Mouse (Mus musculus) gastrocnemius, postnatal 10 days (tissue): ENCODE measurements around the gene Arid3b. TPM values are rescaled to one million over a fixed set of nuclear protein-coding genes. Genes with fewer than 3 reads are reported as not detected.
A peak's percentile ranks its signal among the peaks of the same experiment; 100 is the strongest.

ENCODE experiments used
- DNase-seq: peaks from one replicate; pipeline ENCODE4 v3.0.0; 2021; ENCODE audit warnings: mixed read lengths
- total RNA-seq, 2 experiments: library from RNA; stranded (reverse); gene quantifications; 2 replicates each; pipeline ENCODE4 v1.2.3; 2021

The Arid3b gene
- total RNA-seq, 2 experiments from 2014 or later, result 1.6 to 3.3 TPM

DNA sequence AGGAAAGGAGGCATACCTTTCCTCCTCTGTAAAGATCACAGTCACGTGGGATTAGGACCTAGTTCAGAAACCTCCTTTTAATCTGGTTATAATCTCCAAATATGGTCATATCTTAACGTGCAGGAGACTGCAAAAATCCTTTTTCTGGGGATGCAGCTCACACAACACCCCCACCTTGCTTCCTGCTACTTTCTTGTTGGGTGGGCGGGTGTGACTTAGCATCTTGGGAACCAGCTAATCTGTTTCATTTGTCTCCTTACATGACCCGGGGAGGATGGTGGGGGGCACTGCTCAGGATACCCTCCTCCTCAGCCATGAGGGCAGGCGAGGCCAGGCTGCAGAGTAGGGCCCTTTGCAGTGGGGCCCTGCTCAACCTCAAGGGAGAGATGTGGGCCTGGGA, 61.6 kb downstream of the Arid3b start:
- no peak for DNase-seq

DNA sequence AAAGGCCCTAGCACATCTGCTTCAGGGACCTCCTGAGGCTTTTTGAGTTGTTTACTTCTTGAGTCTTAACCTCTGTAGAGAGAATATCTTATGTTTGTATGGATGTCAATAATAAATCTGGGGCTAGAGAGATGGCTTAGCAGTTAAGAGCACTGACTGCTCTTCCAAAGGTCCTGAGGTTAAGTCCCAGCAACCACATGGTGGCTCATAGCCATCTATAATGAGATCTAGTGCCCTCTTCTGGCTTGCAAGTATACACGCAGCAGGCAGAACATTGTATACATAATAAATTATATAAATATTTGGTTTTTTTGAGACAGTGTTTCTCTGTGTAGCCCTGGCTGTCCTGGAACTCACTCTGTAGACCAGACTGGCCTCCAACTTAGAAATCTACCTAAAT, 62.4 kb downstream of the Arid3b start:
- DNase-seq, result no peak

DNA sequence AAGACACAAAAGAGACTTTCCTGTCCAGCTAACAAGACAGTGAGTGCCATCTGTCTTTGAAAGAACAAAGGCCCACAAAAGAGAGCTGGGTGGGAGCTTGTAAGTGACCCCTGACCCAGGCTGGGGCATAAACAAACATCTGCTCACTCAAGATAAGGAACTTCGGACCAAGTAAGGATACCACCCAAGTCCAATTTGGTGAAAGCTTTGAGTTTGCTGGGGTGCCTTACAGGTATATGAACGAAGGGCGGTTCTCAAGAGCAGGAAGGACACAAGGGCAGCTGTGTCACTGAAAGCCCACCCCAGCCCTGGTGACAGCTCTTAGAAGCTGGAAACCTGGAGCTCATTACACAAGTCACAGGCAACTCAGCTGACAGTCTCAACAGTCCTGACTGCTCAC, 62.8 kb downstream of the Arid3b start:
- DNase-seq, result no peak

DNA sequence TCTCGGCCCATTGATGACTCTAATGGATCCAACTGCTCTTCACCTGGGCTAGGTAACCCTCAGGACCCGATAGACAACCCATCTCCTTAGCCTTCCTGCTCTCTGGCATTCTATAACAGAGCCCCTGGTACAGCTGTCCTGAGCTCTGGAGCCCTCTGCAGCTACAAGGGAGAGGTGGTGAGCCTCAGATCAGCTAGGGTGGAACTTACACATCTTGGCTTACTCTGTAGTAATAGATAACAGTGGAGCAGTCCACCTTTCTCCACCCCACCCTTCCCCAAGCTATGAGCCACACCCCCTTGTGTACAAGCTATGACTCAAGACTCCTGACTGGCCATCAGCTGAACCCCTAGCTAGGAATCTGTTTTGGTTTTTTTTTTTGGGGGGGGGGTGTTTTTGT, 65.8 kb downstream of the Arid3b start:
- no peak for DNase-seq

DNA sequence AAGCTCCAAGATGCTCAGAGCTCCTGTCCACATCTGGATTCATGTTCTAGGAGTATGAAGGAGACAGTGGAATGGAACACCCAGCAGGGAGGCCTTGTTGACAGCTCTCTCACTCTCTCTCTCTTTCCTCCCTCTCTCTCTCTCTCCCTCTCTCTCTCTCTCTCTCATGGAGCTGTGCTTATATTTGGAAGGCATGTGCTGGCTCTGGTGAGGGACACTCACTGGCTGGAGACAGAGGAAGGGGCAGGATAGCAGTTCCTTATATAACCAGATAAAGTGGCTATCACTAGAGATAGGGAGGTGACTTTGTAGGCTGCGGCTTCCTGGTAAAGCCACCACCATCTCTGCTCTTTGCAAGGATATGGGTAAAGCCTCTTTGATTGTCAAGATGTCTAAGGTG, 66.4 kb downstream of the Arid3b start:
- no peak for DNase-seq

DNA sequence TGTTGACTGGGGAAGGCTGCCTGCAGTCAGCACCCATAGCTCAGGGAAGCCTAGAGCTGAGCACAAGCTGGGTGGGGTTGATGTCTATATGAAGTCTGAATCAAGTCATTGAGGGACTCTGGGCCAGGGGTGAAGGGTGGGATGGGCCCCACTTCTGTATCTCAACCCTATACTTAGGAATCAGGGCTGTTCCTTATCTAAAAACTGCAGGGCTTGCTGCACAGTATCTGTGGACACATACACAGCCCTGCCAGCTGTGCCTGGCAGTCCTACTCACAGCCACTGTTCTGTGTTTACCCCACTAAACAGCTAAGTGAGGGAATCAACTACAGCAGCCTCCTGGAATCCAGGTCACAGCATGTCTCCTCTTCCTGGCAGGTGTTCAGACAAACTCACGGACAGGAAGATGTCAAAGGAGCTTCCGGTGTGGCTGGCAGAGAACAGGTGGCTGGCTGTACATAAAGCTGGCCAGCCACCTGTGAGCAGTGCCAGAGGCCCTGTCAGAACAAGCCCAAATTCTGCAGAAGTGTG, 67.0 kb downstream of the Arid3b start:
- DNase-seq, result no peak

DNA sequence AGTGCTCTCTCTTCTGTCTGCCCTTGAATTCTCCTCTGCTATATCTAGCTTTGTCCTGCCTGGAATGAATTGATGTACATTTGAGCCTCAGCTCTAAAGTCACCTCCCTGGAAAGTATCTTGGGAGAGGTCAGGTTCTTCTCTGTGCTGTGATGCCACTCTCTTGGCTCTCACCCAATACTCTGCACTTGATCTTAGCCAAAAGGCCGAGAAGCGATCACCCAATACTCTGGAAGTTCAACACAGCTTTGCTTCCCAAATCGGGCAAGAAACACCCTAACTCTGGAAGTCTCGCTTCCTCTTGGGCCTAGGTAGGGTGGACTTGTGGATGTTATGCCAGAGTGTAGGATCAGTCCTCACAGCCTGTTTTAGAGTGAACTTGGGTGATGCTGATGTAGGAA, 69.4 kb downstream of the Arid3b start:
- no peak for DNase-seq

DNA sequence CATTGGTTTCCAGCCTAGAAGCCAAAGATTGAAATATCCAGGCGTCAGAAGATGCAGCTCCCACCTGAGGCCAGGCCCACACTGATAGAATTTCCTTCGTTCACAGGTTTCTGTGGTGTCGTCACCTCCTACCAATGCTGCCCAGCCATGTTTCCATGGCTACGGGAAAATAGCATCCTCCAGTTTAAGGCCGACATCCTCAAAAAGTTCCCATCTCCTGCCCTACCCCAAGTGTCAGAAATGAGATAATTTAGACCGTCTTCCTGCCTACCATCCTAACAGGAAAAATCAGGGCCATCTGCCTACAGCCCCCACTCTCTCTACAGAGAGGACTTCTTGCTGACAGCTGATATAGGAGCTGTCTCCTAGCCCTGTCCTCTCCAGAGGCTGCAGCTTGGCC, 70.2 kb downstream of the Arid3b start:
- no peak for DNase-seq

DNA sequence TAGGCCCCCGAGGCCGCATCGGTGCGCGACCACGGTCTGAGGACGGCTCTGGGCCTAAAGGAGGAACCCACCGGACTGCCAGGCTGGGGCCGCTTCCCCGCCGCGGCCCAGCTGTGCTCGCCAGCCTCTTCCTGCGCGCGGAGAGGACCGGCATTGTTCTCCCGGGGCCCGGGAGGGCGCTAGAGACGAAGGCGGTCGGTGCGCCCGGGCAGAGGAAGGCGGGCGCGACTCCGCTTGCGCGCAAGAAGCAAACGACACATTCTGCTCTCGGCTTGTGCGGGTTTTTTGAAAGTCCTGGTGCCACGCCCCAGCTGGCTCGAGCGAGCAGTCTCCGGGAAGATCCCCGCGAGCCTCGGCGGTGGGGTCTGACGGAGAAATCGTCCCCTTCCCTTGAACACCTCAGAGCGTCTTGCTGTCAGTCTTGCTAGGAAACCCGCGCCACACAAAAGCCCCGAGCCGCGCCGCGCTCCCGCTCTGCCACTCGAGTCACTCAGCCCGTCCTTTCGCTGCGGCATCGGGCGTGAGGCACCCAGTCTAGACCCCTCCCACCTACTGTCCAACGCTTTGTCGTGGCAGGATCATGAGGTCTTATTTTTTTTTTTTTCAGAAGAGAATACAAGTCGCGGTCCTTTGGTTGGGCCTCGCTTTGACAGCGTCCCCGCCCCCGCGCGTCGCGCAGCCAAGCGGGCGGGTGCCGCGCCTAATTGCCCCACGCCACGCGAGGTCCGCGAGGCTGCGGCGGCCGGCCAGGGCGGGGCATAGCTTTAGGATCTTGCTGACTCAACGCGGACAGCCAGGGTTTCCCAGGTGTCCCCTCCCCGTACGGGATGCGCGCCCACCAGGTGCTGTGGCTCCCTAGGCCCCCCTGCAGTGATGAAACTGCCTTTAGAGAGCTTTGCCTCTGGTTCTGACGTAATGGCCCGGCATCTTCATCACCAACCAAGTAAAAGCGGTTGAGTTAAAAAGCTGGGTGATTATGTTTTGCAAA, 70.9 kb downstream of the Arid3b start, which contains the start of gene Clk3:
Gene Clk3, minus strand, starts transcription at position 497 of the 988 bp plus-strand sequence.
- DNase-seq, result peak; percentile 76

DNA sequence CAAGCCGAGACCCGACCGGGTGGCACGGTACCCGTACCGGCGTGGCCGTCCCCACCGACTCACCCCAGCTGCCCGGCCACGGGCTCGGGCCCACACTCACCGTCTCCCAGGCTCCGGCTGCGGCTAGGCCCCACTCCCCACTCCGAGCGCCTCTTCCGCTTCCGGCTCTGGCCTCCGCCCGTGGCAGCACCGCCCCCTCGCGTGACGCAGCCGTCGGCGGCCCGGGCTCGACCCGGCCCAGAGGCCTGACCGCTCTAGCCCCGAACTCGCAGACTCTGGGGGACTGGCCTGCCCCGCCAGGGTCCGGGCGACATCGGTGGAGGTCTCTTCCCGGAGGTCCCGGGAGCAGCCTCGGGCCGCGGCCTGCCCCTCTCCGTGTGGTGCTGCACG, 71.6 kb downstream of the Arid3b start:
- DNase-seq, result peak; percentile 96

DNA sequence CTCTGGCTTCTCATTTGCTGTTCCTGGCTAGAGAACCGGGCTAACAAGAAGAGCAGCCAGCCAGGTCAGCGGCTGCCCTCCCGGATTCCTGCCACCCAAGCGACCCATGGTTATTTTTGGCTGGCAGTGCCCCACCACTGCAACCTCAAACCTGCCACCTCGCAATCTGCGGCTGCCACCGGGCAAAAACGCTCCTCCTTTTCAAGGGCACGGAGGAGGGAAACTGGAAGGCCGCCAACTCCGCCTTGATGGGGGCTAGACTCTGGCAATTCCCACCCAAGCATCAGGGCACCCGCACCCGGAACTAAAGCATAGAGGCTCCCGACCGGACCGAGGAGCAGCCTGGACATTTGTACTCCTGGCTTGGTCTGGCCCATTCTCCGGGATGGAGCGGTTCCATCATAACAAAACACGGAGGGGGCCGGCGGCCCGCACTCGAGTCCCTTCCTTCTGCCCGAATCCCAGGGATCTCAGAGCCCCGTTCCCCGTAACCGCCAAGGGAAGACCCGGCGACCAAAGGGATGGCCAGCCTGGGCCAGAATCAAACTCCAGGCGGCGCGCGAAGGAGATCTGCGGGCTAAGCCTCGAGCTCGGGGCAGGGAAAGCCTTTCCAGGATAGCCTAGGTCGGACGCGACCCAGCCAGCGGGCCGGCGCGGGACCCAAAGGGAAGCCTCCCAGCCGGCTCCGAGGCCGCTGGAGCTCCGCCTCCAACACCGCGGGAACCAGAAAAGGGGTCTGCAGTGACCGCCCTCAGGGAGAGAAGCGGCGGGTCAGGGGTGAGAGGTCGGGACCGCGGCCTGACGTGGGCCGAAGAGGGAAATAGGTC, 72.2 kb downstream of the Arid3b start:
- peak; percentile 84 for DNase-seq

DNA sequence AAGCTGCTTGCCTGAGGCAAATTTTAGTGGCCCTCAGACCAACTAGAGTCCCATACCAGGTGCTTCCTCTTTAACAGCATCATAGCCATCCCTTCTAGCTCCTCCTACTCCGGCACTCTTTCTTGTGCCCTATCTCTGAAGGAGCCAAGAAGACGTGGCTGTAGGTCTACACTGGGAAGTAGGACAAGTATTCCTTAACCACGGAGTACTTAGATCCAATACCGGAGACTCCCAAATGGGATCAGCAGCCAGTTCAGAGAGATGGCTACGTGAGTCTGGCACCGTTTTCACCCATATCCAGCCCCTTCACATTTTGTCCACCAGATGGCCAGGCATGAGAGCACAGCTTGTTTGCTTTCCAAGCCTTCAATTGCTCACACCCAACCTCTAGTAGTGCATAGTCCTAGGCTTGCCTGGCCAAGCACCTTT, 74.0 kb downstream of the Arid3b start:
- peak; percentile 41 for DNase-seq

DNA sequence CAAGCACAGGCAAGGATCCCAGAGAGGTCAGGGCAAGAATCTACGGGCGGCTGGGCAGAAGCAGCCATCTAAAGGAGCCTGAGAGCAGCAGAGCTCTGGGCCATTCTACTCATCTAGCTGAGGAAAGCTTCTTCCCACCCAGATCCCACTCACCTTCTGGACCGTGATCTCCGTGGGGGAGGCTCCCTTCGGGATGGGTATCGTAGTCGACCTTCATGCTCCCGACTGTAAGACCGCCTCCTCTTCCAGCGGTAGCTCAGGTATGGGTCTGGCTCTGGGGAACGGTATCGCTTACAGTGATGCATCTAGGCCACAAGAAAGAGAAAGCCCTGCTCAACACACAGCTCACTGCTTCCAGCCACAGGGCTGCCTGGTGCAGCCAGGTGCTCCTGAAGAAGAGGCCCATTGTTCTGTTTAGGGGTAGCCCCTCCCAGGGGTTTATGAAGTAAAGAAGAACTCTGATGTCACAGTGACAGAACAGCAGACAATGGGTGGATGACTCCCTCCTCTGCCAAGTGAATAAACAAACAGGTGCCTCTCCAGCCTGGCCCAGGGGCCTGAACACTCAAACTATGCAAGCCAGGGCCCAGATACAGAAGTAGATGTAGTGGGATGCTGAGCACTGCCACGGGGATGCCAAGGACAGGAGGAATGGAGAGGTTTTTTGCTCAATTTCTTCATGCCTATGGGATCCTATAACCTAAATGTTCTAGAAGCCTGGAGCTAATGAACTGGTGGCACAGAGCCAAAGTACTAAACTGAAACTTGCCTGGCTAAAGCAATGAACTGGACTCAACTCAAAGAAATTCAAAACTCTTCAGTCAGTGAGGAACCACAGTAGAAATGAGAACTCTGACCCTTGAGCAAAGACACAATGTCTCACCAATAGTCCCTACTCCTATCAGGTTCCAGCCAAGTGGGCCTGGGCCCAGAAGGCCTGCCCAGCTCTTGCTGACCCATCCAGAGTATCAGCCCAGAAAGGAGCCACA, 74.7 kb downstream of the Arid3b start:
- DNase-seq, result no peak

DNA sequence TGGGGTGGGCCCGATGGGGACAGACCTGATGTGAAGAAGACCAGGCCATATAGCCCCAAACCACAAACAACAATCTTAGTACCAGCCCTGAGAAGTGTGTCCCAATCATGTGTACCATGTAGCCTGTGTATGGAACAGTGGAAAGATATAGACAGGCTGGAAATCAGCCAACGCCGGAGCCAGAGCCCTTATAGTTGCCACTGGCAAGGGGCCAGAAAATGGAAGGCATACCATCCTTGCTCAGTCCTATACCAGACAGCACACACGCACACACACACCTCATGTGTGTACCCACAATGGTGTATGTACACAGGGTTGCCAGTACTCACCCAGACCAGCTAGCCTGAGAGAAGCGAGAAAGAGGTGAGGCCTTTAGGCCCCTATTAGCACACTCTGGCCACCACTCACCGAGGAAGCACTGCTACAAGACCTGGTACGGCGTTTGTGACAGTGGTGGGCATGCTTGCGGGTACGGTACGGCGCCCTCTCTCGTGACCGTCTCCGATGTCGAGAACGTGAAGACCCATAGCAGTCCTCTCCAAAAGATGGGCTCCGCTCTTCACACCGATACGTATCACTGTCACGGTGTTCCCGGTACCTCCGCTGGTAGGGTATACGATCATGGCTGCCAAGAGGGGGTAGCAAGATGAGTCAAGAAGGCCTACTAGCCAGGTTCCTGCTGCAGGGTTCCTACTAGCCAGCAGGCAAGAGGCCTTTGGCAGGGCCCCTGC, 76.0 kb downstream of the Arid3b start:
- DNase-seq, result no peak

DNA sequence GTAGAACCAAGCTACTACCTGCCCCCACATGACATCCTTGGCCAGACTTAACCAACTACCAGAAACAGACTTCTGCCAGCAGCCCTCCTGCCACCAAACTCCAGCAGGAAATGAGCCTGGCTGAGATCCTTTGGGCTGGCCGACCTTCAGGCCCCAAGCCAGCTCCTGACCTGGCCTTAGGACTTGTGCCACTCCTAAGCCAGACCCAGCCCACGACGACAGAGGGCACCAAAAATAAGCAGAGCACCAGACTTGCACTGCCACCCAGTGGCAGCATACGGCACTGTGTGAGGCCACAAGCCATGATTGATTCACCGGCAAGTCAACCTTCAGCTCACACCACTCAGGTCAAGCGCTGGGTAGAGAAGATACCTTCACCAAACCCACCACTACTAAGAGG, 77.3 kb downstream of the Arid3b start:
- peak; percentile 78 for DNase-seq

DNA sequence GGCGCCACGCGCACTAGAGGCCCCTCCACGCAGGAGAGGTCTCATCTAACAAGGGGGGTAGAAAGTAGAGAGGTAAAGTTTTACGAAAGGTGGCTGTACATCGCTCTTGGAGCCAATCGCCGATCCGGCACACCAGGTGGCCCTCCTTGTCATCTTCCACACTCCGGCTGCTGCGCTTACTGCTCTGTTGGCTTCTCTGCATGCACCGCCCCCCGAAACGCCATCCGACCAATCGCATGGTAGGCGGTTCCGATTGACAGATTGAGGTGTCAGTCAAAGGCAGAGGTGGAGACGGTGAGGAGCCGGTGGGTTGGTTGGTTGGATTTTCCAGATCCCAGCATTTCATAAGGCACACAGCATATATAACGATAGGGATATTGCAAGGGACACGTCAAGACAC, 78.1 kb downstream of the Arid3b start:
- no peak for DNase-seq

DNA sequence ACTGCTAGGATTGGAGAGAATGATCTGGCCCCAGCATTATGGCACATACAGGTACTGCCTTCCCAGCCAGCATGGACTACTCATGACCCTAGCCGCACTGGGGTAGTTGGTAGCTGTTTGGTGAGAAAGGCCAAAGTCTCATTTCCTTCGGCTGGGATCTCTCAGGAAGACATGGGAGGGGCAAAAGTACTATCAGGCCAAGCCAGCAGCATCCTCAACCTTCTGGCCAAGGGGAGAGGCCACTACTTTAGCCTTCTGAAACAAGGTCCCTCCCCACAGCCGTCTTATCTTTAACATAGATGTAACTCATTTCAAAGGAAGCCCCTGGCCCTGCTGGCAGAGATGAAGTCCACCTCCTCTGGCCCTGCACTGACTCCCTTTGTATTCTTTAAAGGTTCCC, 79.0 kb downstream of the Arid3b start:
- DNase-seq, result no peak

DNA sequence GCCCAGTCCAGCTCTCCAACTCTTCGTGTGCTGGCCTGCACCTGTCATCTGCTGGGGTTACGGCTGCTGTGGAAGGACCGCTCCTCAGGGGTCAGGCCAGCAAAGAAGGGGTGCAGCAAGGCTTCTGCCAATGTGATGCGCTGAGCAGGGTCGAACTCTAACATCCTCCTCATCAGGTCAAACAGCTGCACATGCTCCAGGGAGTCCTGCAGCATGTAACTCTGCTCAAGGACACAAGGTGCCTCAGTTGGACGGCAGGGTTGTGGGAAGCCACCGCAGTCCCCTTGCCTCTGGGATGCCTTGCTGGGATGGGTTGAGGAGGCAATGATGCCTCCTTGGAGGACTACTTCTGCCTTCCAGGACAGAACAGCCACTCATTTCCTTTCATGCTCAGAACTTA, 85.7 kb downstream of the Arid3b start:
- no peak for DNase-seq

DNA sequence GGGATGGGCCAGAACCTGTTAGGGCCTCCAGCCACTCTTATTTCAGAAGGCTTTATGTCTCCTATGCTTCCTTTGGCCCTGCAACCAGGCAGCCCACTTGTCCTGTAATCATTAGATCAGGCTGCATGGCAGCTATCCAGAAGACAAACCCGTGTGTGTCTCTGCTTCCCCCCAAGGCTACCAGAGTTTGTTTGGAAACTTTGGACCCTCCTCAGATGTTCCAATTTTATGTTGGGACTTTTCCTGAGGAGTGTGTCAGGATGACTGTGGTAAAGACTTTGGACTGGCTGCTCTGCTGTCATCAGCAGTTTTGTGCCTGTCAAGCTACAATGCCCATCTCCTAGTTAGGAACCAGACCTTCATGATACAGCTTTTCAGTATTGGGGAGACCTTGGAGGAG, 87.8 kb downstream of the Arid3b start:
- DNase-seq, result no peak

DNA sequence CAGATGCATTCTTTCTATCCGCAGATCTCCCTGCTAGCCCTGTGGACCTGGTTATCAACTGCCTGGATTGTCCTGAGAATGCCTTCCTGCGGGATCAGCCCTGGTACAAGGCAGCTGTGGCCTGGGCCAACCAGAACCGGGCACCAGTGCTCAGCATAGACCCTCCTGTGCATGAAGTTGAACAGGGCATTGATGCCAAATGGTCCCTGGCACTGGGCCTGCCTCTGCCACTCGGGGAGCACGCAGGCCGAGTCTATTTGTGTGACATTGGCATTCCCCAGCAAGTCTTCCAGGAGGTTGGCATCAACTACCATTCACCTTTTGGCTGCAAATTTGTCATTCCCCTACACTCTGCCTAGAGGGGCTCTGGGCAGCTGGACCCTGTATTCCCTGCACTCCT, 88.5 kb downstream of the Arid3b start:
- DNase-seq, result no peak

DNA sequence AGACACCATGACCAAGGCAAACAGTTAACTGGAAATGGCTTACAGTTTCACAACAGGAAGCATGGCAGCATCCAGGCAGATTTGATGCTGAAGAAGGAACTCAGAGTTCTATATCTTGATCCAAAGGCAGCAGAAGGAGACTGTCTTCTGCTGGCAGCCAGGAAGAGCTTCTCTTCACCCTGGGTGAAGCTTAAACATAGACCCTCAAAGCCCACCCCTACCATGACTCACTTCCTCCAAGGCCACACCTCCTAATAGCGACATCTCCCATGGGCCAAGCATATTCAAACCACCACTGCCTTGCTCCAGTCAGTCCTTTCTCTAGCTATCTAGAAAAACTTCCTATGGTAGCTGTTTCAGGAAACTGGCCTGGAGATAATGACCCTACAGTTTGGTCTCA, 89.5 kb downstream of the Arid3b start:
- no peak for DNase-seq
